Mouse (Mus musculus) liver, embryonic 13.5 days (tissue): Measurements from ENCODE around the gene Olfr1231. TPM values are rescaled to one million over a fixed set of nuclear protein-coding genes. Genes with fewer than 3 reads are reported as not detected.

Source experiments
- ATAC-seq: fragments of 200-750 bp; cut with Nextera tagmentation; 2 replicates; pipeline ENCODE4 v1.8.0; 2017; ENCODE audit warnings: low read depth, mild to moderate bottlenecking, moderate number of reproducible peaks, moderate library complexity
- DNase-seq: peaks from one replicate; pipeline ENCODE4 v3.0.0; 2022
- H3K27ac ChIP-seq: fragments of 300-500 bp; sonication (generic); 2 replicates; pipeline ENCODE4 v1.5.1; 2015; ENCODE audit warnings: moderate library complexity, mild to moderate bottlenecking, inconsistent platforms
- H3K27me3 ChIP-seq: fragments of 300-500 bp; sonication (generic); 2 replicates; pipeline ENCODE4 v1.6.1; 2015; ENCODE audit warnings: mild to moderate bottlenecking, inconsistent platforms
- H3K36me3 ChIP-seq: fragments of 300-500 bp; sonication (generic); 2 replicates; pipeline ENCODE4 v1.6.1; 2015; ENCODE audit warnings: mild to moderate bottlenecking, inconsistent platforms
- H3K4me1 ChIP-seq: fragments of 300-500 bp; sonication (generic); replicated peaks from 2 replicates; pipeline ENCODE4 v1.6.1; 2015; ENCODE audit warnings: inconsistent platforms
- H3K4me2 ChIP-seq: fragments of 300-500 bp; sonication (generic); 2 replicates; pipeline ENCODE4 v1.6.1; 2015; ENCODE audit warnings: inconsistent platforms, mild to moderate bottlenecking, moderate library complexity
- H3K4me3 ChIP-seq: fragments of 300-500 bp; sonication (generic); replicated peaks from 2 replicates; pipeline ENCODE4 v1.5.1; 2015; ENCODE audit warnings: mild to moderate bottlenecking, inconsistent platforms
- H3K9ac ChIP-seq: fragments of 300-500 bp; sonication (generic); 2 replicates; pipeline ENCODE4 v1.6.1; 2015; ENCODE audit warnings: mild to moderate bottlenecking, inconsistent platforms
- H3K9me3 ChIP-seq: fragments of 300-500 bp; sonication (generic); replicated peaks from 2 replicates; pipeline ENCODE4 v1.6.1; 2016; ENCODE audit warnings: inconsistent platforms
- WGBS: fragments of 180-500 bp; shearing (Covaris S2); methylation state at CpG from one replicate; pipeline ENCODE4 v1.1.7; 2015; ENCODE audit not compliant: insufficient replicate concordance; 5-methylcytosine and 5-hydroxymethylcytosine counted together
- polyA plus RNA-seq: library from polyadenylated mRNA; unstranded; fragments of >200 nt; fragmentation: Nextera tagmentation; extraction: Ambion mirVana; gene quantifications from 2 replicates; pipeline ENCODE4 v1.2.1, GENCODE M21; 2015

Olfr1231 gene
- polyA plus RNA-seq: not detected in 2 replicates

GRCm38 (mm10) chr2:89306974-89307373, at the start of gene Olfr1231:
Gene Olfr1231, minus strand, starts transcription at chr2:89307074.
- DNase-seq (no peak), ATAC-seq (no peak)
- H3K36me3 ChIP-seq: no peaks in the 10 kb centered on the region
- H3K9me3 ChIP-seq: no peaks in the 10 kb centered on the region
- no peak within 1 kb of the TSS for H3K4me3 ChIP-seq
- H3K4me1 ChIP-seq: no peaks in the 10 kb centered on the region
- no peak within 1 kb of the TSS for H3K4me2 ChIP-seq
- H3K27me3 ChIP-seq: no peaks in the 10 kb centered on the region
- no peak within 1 kb of the TSS for H3K9ac ChIP-seq
- WGBS: 46% methylated on average over 2 of the region's 2 CpGs
- H3K27ac ChIP-seq: no peak within 1 kb of the TSS

GRCm38 (mm10) chr2:89342298-89342697, 35.4 kb upstream of the Olfr1231 start, which contains the start of gene Olfr1233:
Gene Olfr1233, minus strand, starts transcription at chr2:89342398.
- no peaks in the 10 kb centered on the region for H3K27me3 ChIP-seq
- H3K27ac ChIP-seq: no peak within 1 kb of the TSS
- DNase-seq (no peak), ATAC-seq (no peak)
- H3K36me3 ChIP-seq: no peaks in the 10 kb centered on the region
- no peaks in the 10 kb centered on the region for H3K9me3 ChIP-seq
- H3K9ac ChIP-seq: no peak within 1 kb of the TSS
- H3K4me2 ChIP-seq: no peak within 1 kb of the TSS
- no peaks in the 10 kb centered on the region for H3K4me1 ChIP-seq
- no peak within 1 kb of the TSS for H3K4me3 ChIP-seq

DNA sequence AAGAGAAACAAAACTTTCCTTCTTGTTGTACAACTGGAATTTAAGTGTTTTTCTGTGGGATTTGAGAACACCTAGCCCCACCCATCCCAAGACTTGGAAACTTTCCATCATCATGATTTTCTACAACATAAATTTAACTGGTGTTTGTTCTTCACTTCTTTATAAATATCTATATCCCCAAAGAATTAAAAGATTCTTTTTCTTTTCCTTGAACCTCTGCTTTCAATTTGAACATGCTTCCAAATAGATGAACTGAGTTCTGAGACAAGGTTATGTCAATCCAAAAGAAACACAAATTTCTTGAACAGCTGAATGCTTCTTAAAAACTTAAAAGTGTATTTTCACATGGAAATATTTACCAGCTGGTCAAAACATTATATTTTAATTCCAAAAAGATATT, 22.7 kb upstream of the Olfr1231 start, which contains the start of gene Olfr1232:
Olfr1232 (minus strand) TSS at position 101 of the 400 bp plus-strand sequence.
- ATAC-seq: no peak
- H3K4me1 ChIP-seq: no peaks in the 10 kb centered on the region
- H3K27me3 ChIP-seq: no peaks in the 10 kb centered on the region
- H3K36me3 ChIP-seq: no peaks in the 10 kb centered on the region
- H3K4me2 ChIP-seq: no peak within 1 kb of the TSS
- DNase-seq: no peak
- no peak within 1 kb of the TSS for H3K4me3 ChIP-seq
- H3K9me3 ChIP-seq: no peaks in the 10 kb centered on the region
- no peak within 1 kb of the TSS for H3K9ac ChIP-seq
- no peak within 1 kb of the TSS for H3K27ac ChIP-seq

- no peaks in the 10 kb centered on the region for H3K36me3 ChIP-seq
- H3K4me3 ChIP-seq: no peak within 1 kb of the TSS
- H3K4me1 ChIP-seq: no peaks in the 10 kb centered on the region
- WGBS: 63% methylated on average over 1 of the region's 1 CpGs
- ATAC-seq: no peak
- no peaks in the 10 kb centered on the region for H3K9me3 ChIP-seq
- no peak for DNase-seq
- H3K27ac ChIP-seq: no peak within 1 kb of the TSS
- H3K9ac ChIP-seq: no peak within 1 kb of the TSS
- no peaks in the 10 kb centered on the region for H3K27me3 ChIP-seq
- H3K4me2 ChIP-seq: no peak within 1 kb of the TSS
These were observed 9.7 kb downstream of the Olfr1231 start, which contains the start of gene Olfr1230 for GRCm38 (mm10) chr2:89297168-89297567. Gene Olfr1230, minus strand, starts transcription at chr2:89297268.

DNA sequence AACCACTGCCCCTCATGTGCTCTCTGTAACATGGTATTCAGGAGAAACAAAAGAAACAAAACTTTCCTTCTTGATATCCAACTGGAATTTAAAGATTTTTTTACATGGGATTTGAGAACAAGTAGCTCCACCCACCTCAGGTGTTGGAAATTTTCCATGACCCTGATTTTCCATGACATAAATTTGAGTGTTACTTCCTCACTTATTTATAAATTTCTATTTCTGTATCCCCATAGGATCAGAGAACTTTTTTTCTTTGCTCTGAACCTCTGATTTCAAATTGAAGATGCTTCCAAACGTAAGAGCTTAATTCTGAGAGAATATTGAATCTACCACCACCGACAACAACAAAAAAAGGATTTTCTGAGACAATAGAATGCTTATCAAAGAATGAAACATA, 19.0 kb downstream of the Olfr1231 start, which contains the start of gene Olfr1229:
Olfr1229 (minus strand) TSS at position 101 of the 400 bp plus-strand sequence.
- Histone ChIP-seq H3K9me3 (no peaks in the 10 kb centered on the region), H3K36me3 (no peaks in the 10 kb centered on the region), H3K9ac (no peak within 1 kb of the TSS), H3K27me3 (no peaks in the 10 kb centered on the region), H3K4me2 (no peak within 1 kb of the TSS), H3K4me3 (no peak within 1 kb of the TSS), H3K4me1 (no peaks in the 10 kb centered on the region), H3K27ac (no peak within 1 kb of the TSS)
- ATAC-seq (no peak), DNase-seq (no peak)
- WGBS: 57% methylated on average over 2 of the region's 2 CpGs

DNA sequence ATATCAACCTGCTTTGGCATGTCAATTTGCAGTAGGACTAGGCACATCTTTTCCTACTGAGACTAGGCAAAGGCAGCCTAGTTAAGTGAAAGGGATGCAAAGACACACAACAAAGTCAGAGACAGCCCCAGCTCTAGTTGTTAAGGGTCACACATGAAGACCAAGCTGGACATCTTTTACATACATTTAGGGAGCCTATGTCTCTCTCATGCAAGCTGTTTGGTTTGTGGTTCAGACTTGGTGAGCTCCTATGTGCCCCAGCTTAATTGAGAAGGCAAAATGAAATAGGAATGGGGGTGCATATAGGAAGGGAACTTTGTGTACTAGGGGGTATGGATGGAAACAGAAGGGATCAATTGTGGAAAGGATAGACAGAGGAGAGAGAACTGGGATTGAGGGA, 52.9 kb downstream of the Olfr1231 start, which contains the start of gene Olfr1228:
Olfr1228 (minus strand) TSS at position 101 of the 400 bp plus-strand sequence.
- ATAC-seq: no peak
- Histone ChIP-seq H3K4me2 (no peak within 1 kb of the TSS), H3K4me3 (no peak within 1 kb of the TSS), H3K9ac (no peak within 1 kb of the TSS), H3K27ac (no peak within 1 kb of the TSS), H3K4me1 (no peaks in the 10 kb centered on the region), H3K27me3 (no peaks in the 10 kb centered on the region), H3K9me3 (no peaks in the 10 kb centered on the region), H3K36me3 (no peaks in the 10 kb centered on the region)
- no peak for DNase-seq

Other genes starting within 250 kb of the Olfr1231 start
- gene Olfr1218, start 245.9 kb downstream of the Olfr1231 start, polyA plus RNA-seq: not detected in 2 replicates
- not detected in 2 replicates for gene Olfr1219, start 223.6 kb downstream of the Olfr1231 start, polyA plus RNA-seq
- gene Olfr1220, start 200.2 kb downstream of the Olfr1231 start, polyA plus RNA-seq: not detected in 2 replicates
- gene Olfr1221, start 189.8 kb downstream of the Olfr1231 start, polyA plus RNA-seq: not detected in 2 replicates
- gene Olfr1222, start 174.0 kb downstream of the Olfr1231 start, polyA plus RNA-seq: not detected in 2 replicates
- not detected in 2 replicates for gene Olfr1223, start 155.5 kb downstream of the Olfr1231 start, polyA plus RNA-seq
- gene Olfr1224-ps1, start 143.0 kb downstream of the Olfr1231 start, polyA plus RNA-seq: not detected in 2 replicates
- gene Olfr1225, start 132.4 kb downstream of the Olfr1231 start, polyA plus RNA-seq: not detected in 2 replicates
- not detected in 2 replicates for gene Olfr1226, start 107.0 kb downstream of the Olfr1231 start, polyA plus RNA-seq
- gene Olfr1228, start 53.0 kb downstream of the Olfr1231 start, polyA plus RNA-seq: not detected in 2 replicates
- gene Olfr1229, start 19.1 kb downstream of the Olfr1231 start, polyA plus RNA-seq: not detected in 2 replicates
- not detected in 2 replicates for gene Olfr1230, start 9.8 kb downstream of the Olfr1231 start, polyA plus RNA-seq
- not detected in 2 replicates for gene Olfr1232, start 22.6 kb upstream of the Olfr1231 start, polyA plus RNA-seq
- not detected in 2 replicates for gene Olfr1233, start 35.3 kb upstream of the Olfr1231 start, polyA plus RNA-seq
- not detected in 2 replicates for gene Olfr1234, start 57.8 kb upstream of the Olfr1231 start, polyA plus RNA-seq
- not detected in 2 replicates for gene Olfr1238, start 102.6 kb upstream of the Olfr1231 start, polyA plus RNA-seq
- not detected in 2 replicates for gene Olfr1239, start 113.3 kb upstream of the Olfr1231 start, polyA plus RNA-seq
- gene Olfr1240, start 135.9 kb upstream of the Olfr1231 start, polyA plus RNA-seq: not detected in 2 replicates
- not detected in 2 replicates for gene Olfr1241, start 180.1 kb upstream of the Olfr1231 start, polyA plus RNA-seq
- not detected in 2 replicates for gene Olfr1242, start 191.3 kb upstream of the Olfr1231 start, polyA plus RNA-seq
- not detected in 2 replicates for gene Olfr1243, start 224.4 kb upstream of the Olfr1231 start, polyA plus RNA-seq